Mouse (Mus musculus) heart, embryonic 12.5 days (tissue): ENCODE data around the gene Slf2. TPM values are rescaled to one million over a fixed set of nuclear protein-coding genes. Genes with fewer than 3 reads are reported as not detected.

ENCODE experiments used
- ATAC-seq: fragments of 200-750 bp; cut with Nextera tagmentation; 2 replicates; pipeline ENCODE4 v1.8.0; 2017; ENCODE audit warnings: moderate TSS enrichment, moderate library complexity; ENCODE audit not compliant: insufficient number of reproducible peaks, low FRiP score
- H3K27ac ChIP-seq: fragments of 300-500 bp; sonication (generic); 2 replicates; pipeline ENCODE4 v1.5.1; 2016; ENCODE audit warnings: mild to moderate bottlenecking, moderate library complexity; ENCODE audit not compliant: poor library complexity, severe bottlenecking
- H3K27me3 ChIP-seq: fragments of 300-500 bp; sonication (generic); replicated peaks from 2 replicates; pipeline ENCODE4 v1.6.1; 2016; ENCODE audit warnings: mild to moderate bottlenecking, moderate library complexity
- H3K36me3 ChIP-seq: fragments of 300-500 bp; sonication (generic); 2 replicates; pipeline ENCODE4 v1.6.1; 2016; ENCODE audit warnings: mild to moderate bottlenecking, moderate library complexity
- H3K4me1 ChIP-seq: fragments of 300-500 bp; sonication (generic); replicated peaks from 2 replicates; pipeline ENCODE4 v1.6.1; 2016; ENCODE audit warnings: mild to moderate bottlenecking
- H3K4me2 ChIP-seq: fragments of 300-500 bp; sonication (generic); 2 replicates; pipeline ENCODE4 v1.6.1; 2016; ENCODE audit warnings: mild to moderate bottlenecking, moderate library complexity
- H3K4me3 ChIP-seq: fragments of 300-500 bp; sonication (generic); 2 replicates; pipeline ENCODE4 v1.5.1; 2016; ENCODE audit warnings: mild to moderate bottlenecking
- H3K9ac ChIP-seq: fragments of 300-500 bp; sonication (generic); 2 replicates; pipeline ENCODE4 v1.6.1; 2016; ENCODE audit warnings: mild to moderate bottlenecking, moderate library complexity
- H3K9me3 ChIP-seq: fragments of 300-500 bp; sonication (generic); replicated peaks from 2 replicates; pipeline ENCODE4 v1.6.1; 2016; ENCODE audit warnings: mild to moderate bottlenecking, moderate library complexity
- WGBS: fragments of 180-500 bp; shearing (Covaris S2); methylation state at CpG from one replicate; pipeline ENCODE4 v1.1.7; 2016; 5-methylcytosine and 5-hydroxymethylcytosine counted together
- polyA plus RNA-seq: library from polyadenylated mRNA; unstranded; fragments of >200 nt; fragmentation: Nextera tagmentation; extraction: Ambion mirVana; gene quantifications from 2 replicates; pipeline ENCODE4 v1.2.1, GENCODE M21; 2016

The Slf2 gene
- 51.4 and 52.3 TPM in 2 replicates for polyA plus RNA-seq

- Histone ChIP-seq H3K9me3 (no peaks in the 10 kb centered on the region), H3K36me3 (peaks cover 14% of the 10 kb centered on the region), H3K9ac (peak within 1 kb of the TSS; percentile 89), H3K4me1 (peaks cover 52% of the 10 kb centered on the region), H3K4me3 (peak within 1 kb of the TSS; percentile 96), H3K27me3 (no peaks in the 10 kb centered on the region), H3K4me2 (peak within 1 kb of the TSS; percentile 82), H3K27ac (peak within 1 kb of the TSS; percentile 92)
- peak; percentile 98 for ATAC-seq
- under 1% methylated on average over 53 of the region's 55 CpGs for WGBS
Measured at GRCm38 (mm10) chr19:44930744-44931453, at the start of gene Slf2. Gene Slf2, plus strand, starts transcription at chr19:44931151.

- Histone ChIP-seq H3K27me3 (peaks cover 50% of the 10 kb centered on the region), H3K9me3 (no peaks in the 10 kb centered on the region), H3K36me3 (no peaks in the 10 kb centered on the region), H3K4me2 (peak overlapping the region; percentile 73), H3K4me1 (peaks cover 29% of the 10 kb centered on the region), H3K4me3 (peak overlapping the region; percentile 47), H3K27ac (0 out of 2 replicates have a peak overlapping the region, but pooled peaks have one; percentile 32), H3K9ac (peak overlapping the region; percentile 65)
- ATAC-seq: no peak
- WGBS: 2% methylated on average over 31 of the region's 31 CpGs
Measured at GRCm38 (mm10) chr19:44882552-44883024, 48.4 kb upstream of the Slf2 start.

- Histone ChIP-seq H3K9me3 (no peaks in the 10 kb centered on the region), H3K4me2 (no peak overlapping the region), H3K36me3 (no peaks in the 10 kb centered on the region), H3K9ac (no peak overlapping the region), H3K27me3 (peaks cover 56% of the 10 kb centered on the region), H3K4me1 (peaks cover 29% of the 10 kb centered on the region), H3K4me3 (no peak overlapping the region), H3K27ac (no peak overlapping the region)
- 44% methylated on average over 3 of the region's 3 CpGs for WGBS
- ATAC-seq: no peak
Measured at GRCm38 (mm10) chr19:44884331-44884730, 46.6 kb upstream of the Slf2 start.

- H3K27ac ChIP-seq: peak overlapping the region; percentile 12; the same call in 1 of the 2 replicates
- H3K4me3 ChIP-seq: no peak overlapping the region
- H3K9ac ChIP-seq: no peak overlapping the region
- no peaks in the 10 kb centered on the region for H3K9me3 ChIP-seq
- peak; percentile 36; the same call in 1 of the 2 replicates for ATAC-seq
- H3K4me2 ChIP-seq: peak overlapping the region; percentile 11
- H3K36me3 ChIP-seq: no peaks in the 10 kb centered on the region
- peaks cover 28% of the 10 kb centered on the region for H3K4me1 ChIP-seq
- 18% methylated on average over 3 of the region's 3 CpGs for WGBS
- peaks cover 56% of the 10 kb centered on the region for H3K27me3 ChIP-seq
Measured at GRCm38 (mm10) chr19:44886475-44886874, 44.5 kb upstream of the Slf2 start.

GRCm38 (mm10) chr19:44887679-44888235, 43.2 kb upstream of the Slf2 start:
- Histone ChIP-seq H3K4me2 (no peak overlapping the region), H3K27ac (no peak overlapping the region), H3K27me3 (peaks cover 59% of the 10 kb centered on the region), H3K36me3 (no peaks in the 10 kb centered on the region), H3K9me3 (no peaks in the 10 kb centered on the region), H3K4me3 (no peak overlapping the region), H3K9ac (no peak overlapping the region), H3K4me1 (peaks cover 20% of the 10 kb centered on the region)
- WGBS: 24% methylated on average over 7 of the region's 7 CpGs
- no peak for ATAC-seq

- H3K4me2 ChIP-seq: no peak overlapping the region
- H3K9me3 ChIP-seq: no peaks in the 10 kb centered on the region
- no peak overlapping the region for H3K9ac ChIP-seq
- 36% methylated on average over 6 of the region's 6 CpGs for WGBS
- no peak for ATAC-seq
- H3K4me3 ChIP-seq: no peak overlapping the region
- H3K27me3 ChIP-seq: peaks cover 65% of the 10 kb centered on the region
- no peak overlapping the region for H3K27ac ChIP-seq
- no peaks in the 10 kb centered on the region for H3K36me3 ChIP-seq
- H3K4me1 ChIP-seq: peaks cover 20% of the 10 kb centered on the region
Measured at GRCm38 (mm10) chr19:44889548-44889947, 41.4 kb upstream of the Slf2 start.

GRCm38 (mm10) chr19:44891446-44891845, 39.5 kb upstream of the Slf2 start:
- no peak for ATAC-seq
- no peak overlapping the region for H3K4me2 ChIP-seq
- H3K27me3 ChIP-seq: peaks cover 67% of the 10 kb centered on the region

GRCm38 (mm10) chr19:44893231-44893871, 37.6 kb upstream of the Slf2 start:
- no peak for ATAC-seq
- Histone ChIP-seq H3K36me3 (no peaks in the 10 kb centered on the region), H3K4me1 (peaks cover 17% of the 10 kb centered on the region), H3K4me2 (no peak overlapping the region), H3K27me3 (peaks cover 64% of the 10 kb centered on the region), H3K4me3 (no peak overlapping the region), H3K27ac (no peak overlapping the region), H3K9ac (no peak overlapping the region), H3K9me3 (no peaks in the 10 kb centered on the region)
- WGBS: 50% methylated on average over 19 of the region's 19 CpGs

More at GRCm38 (mm10) chr19:44891446-44891845, 39.5 kb upstream of the Slf2 start:
- H3K36me3 ChIP-seq: no peaks in the 10 kb centered on the region
- H3K4me1 ChIP-seq: peaks cover 19% of the 10 kb centered on the region
- H3K9me3 ChIP-seq: no peaks in the 10 kb centered on the region
- H3K4me3 ChIP-seq: no peak overlapping the region
- WGBS: 71% methylated on average over 15 of the region's 15 CpGs
- H3K27ac ChIP-seq: no peak overlapping the region
- no peak overlapping the region for H3K9ac ChIP-seq

GRCm38 (mm10) chr19:44895245-44895644, 35.7 kb upstream of the Slf2 start:
- Histone ChIP-seq H3K4me3 (no peak overlapping the region), H3K4me2 (no peak overlapping the region), H3K27me3 (peaks cover 53% of the 10 kb centered on the region), H3K27ac (no peak overlapping the region), H3K9me3 (no peaks in the 10 kb centered on the region), H3K9ac (no peak overlapping the region), H3K4me1 (peaks cover 31% of the 10 kb centered on the region), H3K36me3 (no peaks in the 10 kb centered on the region)
- ATAC-seq: no peak
- 4% methylated on average over 4 of the region's 4 CpGs for WGBS

- H3K27ac ChIP-seq: no peak overlapping the region
- H3K36me3 ChIP-seq: no peaks in the 10 kb centered on the region
- H3K9ac ChIP-seq: no peak overlapping the region
- no peak for ATAC-seq
- 60% methylated on average over 6 of the region's 6 CpGs for WGBS
- H3K4me1 ChIP-seq: peaks cover 43% of the 10 kb centered on the region
- H3K27me3 ChIP-seq: peaks cover 43% of the 10 kb centered on the region
- H3K9me3 ChIP-seq: no peaks in the 10 kb centered on the region
- no peak overlapping the region for H3K4me2 ChIP-seq
- H3K4me3 ChIP-seq: no peak overlapping the region
Measured at GRCm38 (mm10) chr19:44896450-44896849, 34.5 kb upstream of the Slf2 start.

- Histone ChIP-seq H3K9me3 (no peaks in the 10 kb centered on the region), H3K4me2 (no peak overlapping the region), H3K4me1 (peaks cover 48% of the 10 kb centered on the region), H3K27me3 (peaks cover 35% of the 10 kb centered on the region), H3K4me3 (no peak overlapping the region), H3K36me3 (no peaks in the 10 kb centered on the region), H3K27ac (no peak overlapping the region), H3K9ac (no peak overlapping the region)
- ATAC-seq: no peak
- 63% methylated on average over 5 of the region's 5 CpGs for WGBS
Measured at GRCm38 (mm10) chr19:44897521-44897920, 33.4 kb upstream of the Slf2 start.
